Mouse (Mus musculus): Measurements from ENCODE around the gene Idi1.
"Not testable (repeated sequence)": the region's sequence is repeated elsewhere in the genome, so short reads cannot be mapped to it uniquely, and the experiment has no call there.

Gene Idi1

GRCm38 (mm10) chr13:8885445-8886184 lies at the start of gene Idi1:
Idi1 (plus strand) TSS chr13:8885501.
- DNase-seq (ENCODE audit: low read depth, low spot score), result peak; percentile 95

- no peak for DNase-seq (ENCODE audit: low read depth, low spot score)
Measured at GRCm38 (mm10) chr13:8838394-8838793, 46.9 kb upstream of the Idi1 start.

- DNase-seq (ENCODE audit: low read depth, low spot score), result no peak
Measured at GRCm38 (mm10) chr13:8839111-8839510, 46.2 kb upstream of the Idi1 start.

- no peak for DNase-seq (ENCODE audit: low read depth, low spot score)
Measured at GRCm38 (mm10) chr13:8839937-8840336, 45.4 kb upstream of the Idi1 start.

- no peak for DNase-seq (ENCODE audit: low read depth, low spot score)
Measured at GRCm38 (mm10) chr13:8840941-8841340, 44.4 kb upstream of the Idi1 start.

- not testable (repeated sequence) for DNase-seq (ENCODE audit: low read depth, low spot score)
Measured at GRCm38 (mm10) chr13:8841846-8842245, 43.5 kb upstream of the Idi1 start.

- no peak for DNase-seq (ENCODE audit: low read depth, low spot score)
Measured at GRCm38 (mm10) chr13:8842273-8842672, 43.0 kb upstream of the Idi1 start.

- no peak for DNase-seq (ENCODE audit: low read depth, low spot score)
Measured at GRCm38 (mm10) chr13:8847702-8848101, 37.6 kb upstream of the Idi1 start.

GRCm38 (mm10) chr13:8849311-8849710 lies 36.0 kb upstream of the Idi1 start:
- DNase-seq (ENCODE audit: low read depth, low spot score), result no peak

GRCm38 (mm10) chr13:8853424-8853823 lies 31.9 kb upstream of the Idi1 start:
- DNase-seq (ENCODE audit: low read depth, low spot score), result no peak

GRCm38 (mm10) chr13:8854769-8855168 lies 30.5 kb upstream of the Idi1 start:
- DNase-seq (ENCODE audit: low read depth, low spot score), result no peak

GRCm38 (mm10) chr13:8858453-8858852 lies 26.8 kb upstream of the Idi1 start:
- no peak for DNase-seq (ENCODE audit: low read depth, low spot score)

- no peak for DNase-seq (ENCODE audit: low read depth, low spot score)
Measured at GRCm38 (mm10) chr13:8860861-8861260, 24.4 kb upstream of the Idi1 start.

- DNase-seq (ENCODE audit: low read depth, low spot score), result no peak
Measured at GRCm38 (mm10) chr13:8864990-8865389, 20.3 kb upstream of the Idi1 start.

- DNase-seq (ENCODE audit: low read depth, low spot score), result no peak
Measured at GRCm38 (mm10) chr13:8866612-8867011, 18.7 kb upstream of the Idi1 start.

GRCm38 (mm10) chr13:8869578-8870157 lies 15.6 kb upstream of the Idi1 start:
- DNase-seq (ENCODE audit: low read depth, low spot score), result no peak

GRCm38 (mm10) chr13:8870160-8870509 lies 15.2 kb upstream of the Idi1 start:
- DNase-seq (ENCODE audit: low read depth, low spot score), result no peak

GRCm38 (mm10) chr13:8870510-8871313 lies 14.6 kb upstream of the Idi1 start:
- peak; percentile 91 for DNase-seq (ENCODE audit: low read depth, low spot score)

GRCm38 (mm10) chr13:8871314-8871962 lies 13.9 kb upstream of the Idi1 start, which contains the start of gene Wdr37:
Wdr37 (minus strand) TSS chr13:8871909.
- DNase-seq (ENCODE audit: low read depth, low spot score), result peak; percentile 95

GRCm38 (mm10) chr13:8873776-8874175 lies 11.5 kb upstream of the Idi1 start:
- DNase-seq (ENCODE audit: low read depth, low spot score), result no peak

- no peak for DNase-seq (ENCODE audit: low read depth, low spot score)
Measured at GRCm38 (mm10) chr13:8881611-8882010, 3.7 kb upstream of the Idi1 start.

GRCm38 (mm10) chr13:8883870-8884269 lies 1.4 kb upstream of the Idi1 start:
- DNase-seq (ENCODE audit: low read depth, low spot score), result not testable (repeated sequence)
